Mouse (Mus musculus) liver, postnatal 0 days (tissue): ENCODE measurements around the gene Slc30a10.
A peak's percentile ranks its signal among the peaks of the same experiment; 100 is the strongest.

ENCODE experiments used
- CTCF ChIP-seq: sonication (generic); IDR thresholded peaks from 2 replicates; pipeline ENCODE4 v1.5.1; 2016; ENCODE audit warnings: antibody characterized with exemption, low read depth
- EP300 ChIP-seq: IDR thresholded peaks from 2 replicates; pipeline ENCODE4 v1.6.1; 2016; ENCODE audit warnings: antibody characterized with exemption, low read depth, mild to moderate bottlenecking

- TF ChIP-seq CTCF, result peak; percentile 69
- TF ChIP-seq EP300, result no peak
These were observed 62.9 kb downstream of the Slc30a10 start for GRCm38 (mm10) chr1:185517566-185517965.
